Mouse (Mus musculus): ENCODE measurements around the gene Fam102a. TPM values are rescaled to one million over a fixed set of nuclear protein-coding genes. Genes with fewer than 3 reads are reported as not detected.

The Fam102a gene
- total and polyA plus RNA-seq, 2 experiments from 2014 or later = 7.2 to 24.4 TPM

- peaks cover 8% of the 10 kb centered on the region; the same call in 1 of the 2 replicates for H3K4me1 ChIP-seq (ENCODE audit: insufficient read depth, low read length)
- H3K27me3 ChIP-seq (ENCODE audit: insufficient read depth, low read length) = 0 out of 2 replicates have a peak, but pooled peaks cover 3% of the 10 kb centered on the region
- peak overlapping the region; percentile 58 for H3K9ac ChIP-seq (replicated peaks; ENCODE audit: low read length, poor library complexity, severe bottlenecking)
- DNase-seq (ENCODE audit: low spot score) (peak; percentile 76), ATAC-seq (ENCODE audit: low FRiP score) (peak; percentile 43)
- H3K9me3 ChIP-seq (ENCODE audit: low read length) = no peaks in the 10 kb centered on the region
- TF ChIP-seq CTCF (IDR thresholded peaks at IDR 0.05) = peak; percentile 85
- WGBS = under 1% methylated on average over 26 of the region's 26 CpGs
- peak overlapping the region; percentile 77 for H3K27ac ChIP-seq (ENCODE audit: low read depth, low read length)
- H3K4me3 ChIP-seq (ENCODE audit: low read depth, low read length) = peak overlapping the region; percentile 49
- H3K4me2 ChIP-seq (ENCODE audit: low read depth, low read length, poor library complexity, severe bottlenecking) = peak overlapping the region; percentile 85
- H3K36me3 ChIP-seq (ENCODE audit: insufficient read depth, low read length) = 0 out of 2 replicates have a peak, but pooled peaks cover 3% of the 10 kb centered on the region
These were observed 39.9 kb downstream of the Fam102a start for GRCm38 (mm10) chr2:32574901-32575585.

- Histone ChIP-seq H3K27me3 (ENCODE audit: insufficient read depth, low read length) (0 out of 2 replicates have a peak, but pooled peaks cover 3% of the 10 kb centered on the region), H3K4me2 (ENCODE audit: low read depth, low read length, poor library complexity, severe bottlenecking) (peak within 1 kb of the TSS; percentile 85), H3K27ac (ENCODE audit: low read depth, low read length) (peak within 1 kb of the TSS; percentile 77), H3K4me1 (ENCODE audit: insufficient read depth, low read length) (peaks cover 8% of the 10 kb centered on the region; the same call in 1 of the 2 replicates), H3K9ac (replicated peaks; ENCODE audit: low read length, poor library complexity, severe bottlenecking) (peak within 1 kb of the TSS; percentile 58), H3K4me3 (ENCODE audit: low read depth, low read length) (peak within 1 kb of the TSS; percentile 49), H3K9me3 (ENCODE audit: low read length) (no peaks in the 10 kb centered on the region), H3K36me3 (ENCODE audit: insufficient read depth, low read length) (0 out of 2 replicates have a peak, but pooled peaks cover 3% of the 10 kb centered on the region)
- peak; percentile 74 for ATAC-seq (ENCODE audit: low FRiP score)
- TF ChIP-seq CTCF (IDR thresholded peaks at IDR 0.05) = no peak
- 7% methylated on average over 28 of the region's 28 CpGs for WGBS
- DNase-seq (ENCODE audit: low spot score) = peak; percentile 87
These were observed 40.5 kb downstream of the Fam102a start, which contains the start of gene 9430097D07Rik for GRCm38 (mm10) chr2:32575586-32576160. Gene 9430097D07Rik, minus strand, starts transcription at chr2:32575684.

GRCm38 (mm10) chr2:32576532-32576931 is 41.4 kb downstream of the Fam102a start:
- Histone ChIP-seq H3K4me1 (ENCODE audit: insufficient read depth, low read length) (peaks cover 6% of the 10 kb centered on the region; the same call in 1 of the 2 replicates), H3K9ac (replicated peaks; ENCODE audit: low read length, poor library complexity, severe bottlenecking) (no peak overlapping the region), H3K27me3 (ENCODE audit: insufficient read depth, low read length) (0 out of 2 replicates have a peak, but pooled peaks cover 3% of the 10 kb centered on the region), H3K4me2 (ENCODE audit: low read depth, low read length, poor library complexity, severe bottlenecking) (peak overlapping the region; percentile 85), H3K27ac (ENCODE audit: low read depth, low read length) (no peak overlapping the region), H3K4me3 (ENCODE audit: low read depth, low read length) (no peak overlapping the region; the same call in 1 of the 2 replicates), H3K36me3 (ENCODE audit: insufficient read depth, low read length) (0 out of 2 replicates have a peak, but pooled peaks cover 3% of the 10 kb centered on the region), H3K9me3 (ENCODE audit: low read length) (no peaks in the 10 kb centered on the region)
- no peak for ATAC-seq (ENCODE audit: low FRiP score)
- DNase-seq (ENCODE audit: low spot score) = no peak
- WGBS = 87% methylated on average over 9 of the region's 9 CpGs
- TF ChIP-seq CTCF (IDR thresholded peaks at IDR 0.05) = no peak

GRCm38 (mm10) chr2:32578146-32579046 is 43.3 kb downstream of the Fam102a start:
- no peaks in the 10 kb centered on the region for H3K36me3 ChIP-seq (ENCODE audit: insufficient read depth, low read length)
- 0 out of 2 replicates have a peak, but pooled peaks cover 3% of the 10 kb centered on the region for H3K27me3 ChIP-seq (ENCODE audit: insufficient read depth, low read length)
- no peak overlapping the region for H3K9ac ChIP-seq (replicated peaks; ENCODE audit: low read length, poor library complexity, severe bottlenecking)
- TF ChIP-seq CTCF (IDR thresholded peaks at IDR 0.05) = no peak
- H3K9me3 ChIP-seq (ENCODE audit: low read length) = no peaks in the 10 kb centered on the region
- H3K4me2 ChIP-seq (ENCODE audit: low read depth, low read length, poor library complexity, severe bottlenecking) = no peak overlapping the region
- no peaks in the 10 kb centered on the region for H3K4me1 ChIP-seq (ENCODE audit: insufficient read depth, low read length)
- H3K4me3 ChIP-seq (ENCODE audit: low read depth, low read length) = no peak overlapping the region
- H3K27ac ChIP-seq (ENCODE audit: low read depth, low read length) = no peak overlapping the region
- ATAC-seq (ENCODE audit: low FRiP score) (no peak), DNase-seq (ENCODE audit: low spot score) (no peak)
- WGBS = 43% methylated on average over 25 of the region's 30 CpGs

- Histone ChIP-seq H3K9me3 (ENCODE audit: low read length) (no peaks in the 10 kb centered on the region), H3K4me3 (ENCODE audit: low read depth, low read length) (peak overlapping the region; percentile 22; the same call in 1 of the 2 replicates), H3K9ac (replicated peaks; ENCODE audit: low read length, poor library complexity, severe bottlenecking) (no peak overlapping the region), H3K4me2 (ENCODE audit: low read depth, low read length, poor library complexity, severe bottlenecking) (peak overlapping the region; percentile 38), H3K27ac (ENCODE audit: low read depth, low read length) (0 out of 2 replicates have a peak overlapping the region, but pooled peaks have one; percentile 6), H3K27me3 (ENCODE audit: insufficient read depth, low read length) (0 out of 2 replicates have a peak, but pooled peaks cover 3% of the 10 kb centered on the region), H3K36me3 (ENCODE audit: insufficient read depth, low read length) (no peaks in the 10 kb centered on the region), H3K4me1 (ENCODE audit: insufficient read depth, low read length) (peaks cover 4% of the 10 kb centered on the region; the same call in 1 of the 2 replicates)
- DNase-seq (ENCODE audit: low spot score) = peak; percentile 72
- 31% methylated on average over 19 of the region's 19 CpGs for WGBS
- TF ChIP-seq CTCF (IDR thresholded peaks at IDR 0.05) = peak; percentile 58
- peak; percentile 68 for ATAC-seq (ENCODE audit: low FRiP score)
These were observed 46.4 kb downstream of the Fam102a start for GRCm38 (mm10) chr2:32581450-32582095.
